Mouse (Mus musculus): ENCODE results near the gene Cop1. TPM values are rescaled to one million over a fixed set of nuclear protein-coding genes. Genes with fewer than 3 reads are reported as not detected.

Gene Cop1
- polyA plus RNA-seq, 1 experiment from 2014 or later, result 32.8 TPM

- H3K4me1 ChIP-seq (replicated peaks; ENCODE audit: control insufficient read depth, insufficient read depth, low read length), result no peaks in the 10 kb centered on the region
- H3K4me2 ChIP-seq (replicated peaks; ENCODE audit: low read depth), result no peak overlapping the region
- ATAC-seq, result no peak
- no peaks in the 10 kb centered on the region for H3K27me3 ChIP-seq (replicated peaks; ENCODE audit: control insufficient read depth, insufficient read depth, low read length)
- H3K4me3 ChIP-seq (ENCODE audit: low read depth, low read length), result no peak overlapping the region
- no peak overlapping the region for H3K27ac ChIP-seq (ENCODE audit: low read depth, low read length)
- WGBS, result 80% methylated on average over 13 of the region's 13 CpGs
- H3K9me3 ChIP-seq (ENCODE audit: control insufficient read depth), result no peaks in the 10 kb centered on the region
- H3K36me3 ChIP-seq (ENCODE audit: control insufficient read depth, insufficient read depth), result no peaks in the 10 kb centered on the region
- H3K9ac ChIP-seq (ENCODE audit: low read depth, low read length), result no peak overlapping the region
- TF ChIP-seq CTCF (IDR thresholded peaks at IDR 0.05; ENCODE audit: low read depth), result no peak
These were observed 156.5 kb downstream of the Cop1 start for GRCm38 (mm10) chr1:159388565-159389024.

- no peak overlapping the region for H3K4me3 ChIP-seq (ENCODE audit: low read depth, low read length)
- no peak for ATAC-seq
- H3K36me3 ChIP-seq (ENCODE audit: control insufficient read depth, insufficient read depth), result no peaks in the 10 kb centered on the region
- no peak overlapping the region for H3K4me2 ChIP-seq (replicated peaks; ENCODE audit: low read depth)
- no peak overlapping the region for H3K27ac ChIP-seq (ENCODE audit: low read depth, low read length)
- H3K4me1 ChIP-seq (replicated peaks; ENCODE audit: control insufficient read depth, insufficient read depth, low read length), result no peaks in the 10 kb centered on the region
- H3K9ac ChIP-seq (ENCODE audit: low read depth, low read length), result no peak overlapping the region
- peak; percentile 81 for TF ChIP-seq CTCF (IDR thresholded peaks at IDR 0.05; ENCODE audit: low read depth)
- H3K9me3 ChIP-seq (ENCODE audit: control insufficient read depth), result no peaks in the 10 kb centered on the region
- no peaks in the 10 kb centered on the region for H3K27me3 ChIP-seq (replicated peaks; ENCODE audit: control insufficient read depth, insufficient read depth, low read length)
- 22% methylated on average over 14 of the region's 14 CpGs for WGBS
These were observed 157.9 kb downstream of the Cop1 start for GRCm38 (mm10) chr1:159390049-159390448.

- WGBS, result 63% methylated on average over 8 of the region's 8 CpGs
- H3K9ac ChIP-seq (ENCODE audit: low read depth, low read length), result no peak overlapping the region
- no peaks in the 10 kb centered on the region for H3K4me1 ChIP-seq (replicated peaks; ENCODE audit: control insufficient read depth, insufficient read depth, low read length)
- no peak overlapping the region for H3K4me2 ChIP-seq (replicated peaks; ENCODE audit: low read depth)
- ATAC-seq, result no peak
- no peak overlapping the region for H3K27ac ChIP-seq (ENCODE audit: low read depth, low read length)
- no peaks in the 10 kb centered on the region for H3K9me3 ChIP-seq (ENCODE audit: control insufficient read depth)
- TF ChIP-seq CTCF (IDR thresholded peaks at IDR 0.05; ENCODE audit: low read depth), result no peak
- H3K36me3 ChIP-seq (ENCODE audit: control insufficient read depth, insufficient read depth), result no peaks in the 10 kb centered on the region
- no peaks in the 10 kb centered on the region for H3K27me3 ChIP-seq (replicated peaks; ENCODE audit: control insufficient read depth, insufficient read depth, low read length)
- no peak overlapping the region for H3K4me3 ChIP-seq (ENCODE audit: low read depth, low read length)
These were observed 160.5 kb downstream of the Cop1 start for GRCm38 (mm10) chr1:159392667-159393066.

GRCm38 (mm10) chr1:159393070-159393699 lies 161.1 kb downstream of the Cop1 start:
- Histone ChIP-seq H3K9me3 (ENCODE audit: control insufficient read depth) (no peaks in the 10 kb centered on the region), H3K27me3 (replicated peaks; ENCODE audit: control insufficient read depth, insufficient read depth, low read length) (no peaks in the 10 kb centered on the region), H3K27ac (ENCODE audit: low read depth, low read length) (no peak overlapping the region), H3K4me2 (replicated peaks; ENCODE audit: low read depth) (no peak overlapping the region), H3K4me3 (ENCODE audit: low read depth, low read length) (no peak overlapping the region), H3K36me3 (ENCODE audit: control insufficient read depth, insufficient read depth) (no peaks in the 10 kb centered on the region), H3K4me1 (replicated peaks; ENCODE audit: control insufficient read depth, insufficient read depth, low read length) (no peaks in the 10 kb centered on the region), H3K9ac (ENCODE audit: low read depth, low read length) (no peak overlapping the region)
- WGBS, result 35% methylated on average over 6 of the region's 6 CpGs
- TF ChIP-seq CTCF (IDR thresholded peaks at IDR 0.05; ENCODE audit: low read depth), result no peak
- no peak for ATAC-seq

- Histone ChIP-seq H3K4me3 (ENCODE audit: low read depth, low read length) (no peak overlapping the region), H3K9ac (ENCODE audit: low read depth, low read length) (no peak overlapping the region), H3K9me3 (ENCODE audit: control insufficient read depth) (no peaks in the 10 kb centered on the region), H3K27me3 (replicated peaks; ENCODE audit: control insufficient read depth, insufficient read depth, low read length) (no peaks in the 10 kb centered on the region), H3K27ac (ENCODE audit: low read depth, low read length) (no peak overlapping the region), H3K4me1 (replicated peaks; ENCODE audit: control insufficient read depth, insufficient read depth, low read length) (no peaks in the 10 kb centered on the region), H3K36me3 (ENCODE audit: control insufficient read depth, insufficient read depth) (no peaks in the 10 kb centered on the region), H3K4me2 (replicated peaks; ENCODE audit: low read depth) (no peak overlapping the region)
- no peak for TF ChIP-seq CTCF (IDR thresholded peaks at IDR 0.05; ENCODE audit: low read depth)
- WGBS, result 15% methylated on average over 1 of the region's 1 CpGs
- ATAC-seq, result no peak
These were observed 161.8 kb downstream of the Cop1 start for GRCm38 (mm10) chr1:159393931-159394330.

- peak; percentile 78 for TF ChIP-seq CTCF (IDR thresholded peaks at IDR 0.05; ENCODE audit: low read depth)
- no peak overlapping the region for H3K9ac ChIP-seq (ENCODE audit: low read depth, low read length)
- H3K4me2 ChIP-seq (replicated peaks; ENCODE audit: low read depth), result peak overlapping the region; percentile 53
- H3K4me3 ChIP-seq (ENCODE audit: low read depth, low read length), result no peak overlapping the region
- H3K27me3 ChIP-seq (replicated peaks; ENCODE audit: control insufficient read depth, insufficient read depth, low read length), result no peaks in the 10 kb centered on the region
- no peaks in the 10 kb centered on the region for H3K36me3 ChIP-seq (ENCODE audit: control insufficient read depth, insufficient read depth)
- no peaks in the 10 kb centered on the region for H3K4me1 ChIP-seq (replicated peaks; ENCODE audit: control insufficient read depth, insufficient read depth, low read length)
- 5% methylated on average over 9 of the region's 9 CpGs for WGBS
- no peaks in the 10 kb centered on the region for H3K9me3 ChIP-seq (ENCODE audit: control insufficient read depth)
- H3K27ac ChIP-seq (ENCODE audit: low read depth, low read length), result no peak overlapping the region
- no peak for ATAC-seq
These were observed 164.4 kb downstream of the Cop1 start for GRCm38 (mm10) chr1:159396515-159396914.

Small RNA genes lying within 50 kb of the gene (microRNA-seq; reads per million reads assigned to microRNA genes)
- 34.0 reads per million, percentile 34 among the genes with 10 or more reads in this experiment for gene Mir1843b

Data from intestine, postnatal 0 days (tissue).